Mouse (Mus musculus) stomach, postnatal 0 days (tissue): ENCODE measurements at regions not wholly inside any gene's neighbourhood (a gene's known extent, or its start where the extent isn't known, plus 50 kb on each side); places are given as distances from the start of the nearest gene placed in this dataset.

Experiments used
- CTCF ChIP-seq: IDR thresholded peaks from 2 replicates; pipeline ENCODE4 v1.5.1; 2016; ENCODE audit warnings: antibody characterized with exemption, low read depth, mild to moderate bottlenecking, moderate library complexity
- EP300 ChIP-seq: optimal IDR thresholded peaks from 2 replicates; pipeline ENCODE3; 2016; ENCODE audit warnings: antibody characterized with exemption

DNA sequence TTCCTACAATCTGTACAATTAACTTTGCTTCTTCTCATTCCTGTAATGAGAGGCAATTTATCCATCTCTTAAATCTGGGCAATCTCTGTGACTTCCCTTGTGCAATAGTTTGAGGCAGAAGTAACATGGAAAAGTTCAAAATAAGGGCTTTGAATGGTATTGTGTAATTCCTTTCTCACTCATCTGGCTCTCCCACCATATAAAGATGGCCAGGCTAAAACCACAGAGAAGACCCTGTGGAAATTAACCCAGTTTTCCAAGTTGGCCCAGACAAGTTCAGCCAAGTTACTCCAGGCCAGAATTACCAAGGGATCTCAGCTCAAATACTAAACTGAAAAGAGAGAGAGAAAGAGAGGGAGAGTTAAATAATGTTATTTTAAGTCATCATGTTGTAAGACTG is 81.0 kb upstream of the Klf3 start:
- TF ChIP-seq CTCF, result no peak
- no peak for TF ChIP-seq EP300
